Mouse (Mus musculus): ENCODE data around the gene BC003965.
"Not testable (repeated sequence)": the region's sequence is repeated elsewhere in the genome, so short reads cannot be mapped to it uniquely, and the experiment has no call there.

BC003965 gene

GRCm38 (mm10) chr17:25218967-25219366 is 34.6 kb downstream of the BC003965 start:
- no peak for DNase-seq (ENCODE audit: low spot score in 2 of 2)

- DNase-seq (ENCODE audit: low spot score in 2 of 2) = no peak
Measured at GRCm38 (mm10) chr17:25219492-25220295, 35.3 kb downstream of the BC003965 start.

GRCm38 (mm10) chr17:25220746-25221145 is 36.4 kb downstream of the BC003965 start:
- no peak for DNase-seq (ENCODE audit: low spot score in 2 of 2)

GRCm38 (mm10) chr17:25221821-25222503 is 37.6 kb downstream of the BC003965 start:
- DNase-seq (ENCODE audit: low spot score in 2 of 2) = no peak

GRCm38 (mm10) chr17:25222504-25222940 is 38.2 kb downstream of the BC003965 start:
- not testable (repeated sequence) for DNase-seq (ENCODE audit: low spot score in 2 of 2)

GRCm38 (mm10) chr17:25222951-25223601 is 38.7 kb downstream of the BC003965 start:
- no peak for DNase-seq (ENCODE audit: low spot score in 2 of 2)

- no peak for DNase-seq (ENCODE audit: low spot score in 2 of 2)
Measured at GRCm38 (mm10) chr17:25224586-25225222, 40.4 kb downstream of the BC003965 start.

GRCm38 (mm10) chr17:25225659-25226058 is 41.3 kb downstream of the BC003965 start:
- no peak for DNase-seq (ENCODE audit: low spot score in 2 of 2)

- DNase-seq (ENCODE audit: low spot score in 2 of 2) = no peak
Measured at GRCm38 (mm10) chr17:25227991-25228390, 43.6 kb downstream of the BC003965 start.

GRCm38 (mm10) chr17:25230014-25230655 is 45.8 kb downstream of the BC003965 start:
- not testable (repeated sequence) for DNase-seq (ENCODE audit: low spot score in 2 of 2)

GRCm38 (mm10) chr17:25230700-25231099 is 46.3 kb downstream of the BC003965 start:
- DNase-seq (ENCODE audit: low spot score in 2 of 2) = no peak

GRCm38 (mm10) chr17:25231621-25232020 is 47.3 kb downstream of the BC003965 start:
- DNase-seq (ENCODE audit: low spot score in 2 of 2) = not testable (repeated sequence)

- DNase-seq (ENCODE audit: low spot score in 2 of 2) = no peak
Measured at GRCm38 (mm10) chr17:25235635-25236034, 51.3 kb downstream of the BC003965 start.
